Mouse (Mus musculus) adrenal gland (tissue): ENCODE results near the gene Hbs1l.
"Not testable (repeated sequence)": the region's sequence is repeated elsewhere in the genome, so short reads cannot be mapped to it uniquely, and the experiment has no call there.

Source experiments
- intact Hi-C: fragments of 180-260 bp; cut with DNase I; formaldehyde crosslinking; loops from one replicate; pipeline ENCODE4 v1.15.1; 2025

Hbs1l gene

DNA sequence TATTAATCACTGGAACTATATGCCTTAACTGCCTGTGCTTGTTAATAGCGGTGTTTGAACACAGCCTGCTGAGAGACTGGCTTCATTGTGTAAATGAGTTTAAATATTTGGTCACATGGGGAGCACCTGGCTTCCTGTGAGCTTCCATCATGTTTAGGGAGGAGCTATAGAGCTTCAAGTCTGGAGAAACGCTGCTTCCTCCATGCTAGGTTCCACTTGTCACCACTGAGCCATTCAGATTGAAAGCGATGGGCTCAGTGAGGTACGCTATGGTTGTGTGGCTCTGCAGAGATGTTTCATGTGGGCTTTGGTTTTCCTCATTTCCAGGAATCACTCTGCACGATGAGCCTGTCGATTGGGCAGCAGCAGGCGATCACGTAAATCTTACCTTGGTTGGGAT is 62.2 kb downstream of the Hbs1l start:
- intact Hi-C loops: no loop called here

DNA sequence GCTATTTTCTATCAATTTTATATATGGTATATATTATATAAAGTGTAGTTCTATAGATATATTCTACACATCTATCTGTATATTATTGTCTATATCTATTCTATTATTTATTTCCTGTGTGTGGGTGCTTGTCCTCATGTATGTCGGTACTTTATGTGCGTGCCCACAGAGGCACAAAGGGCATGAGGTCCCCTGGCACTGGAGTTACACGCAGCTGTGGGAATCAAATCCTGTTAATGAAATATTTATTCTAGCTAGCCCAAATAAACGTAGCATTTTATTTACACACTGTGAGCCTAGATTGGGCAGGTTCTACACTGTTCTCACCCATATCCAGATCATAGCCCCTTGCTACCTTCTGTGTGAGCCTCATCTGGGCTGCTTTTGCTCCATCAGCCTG is 63.3 kb downstream of the Hbs1l start:
- intact Hi-C loops: no loop called here

DNA sequence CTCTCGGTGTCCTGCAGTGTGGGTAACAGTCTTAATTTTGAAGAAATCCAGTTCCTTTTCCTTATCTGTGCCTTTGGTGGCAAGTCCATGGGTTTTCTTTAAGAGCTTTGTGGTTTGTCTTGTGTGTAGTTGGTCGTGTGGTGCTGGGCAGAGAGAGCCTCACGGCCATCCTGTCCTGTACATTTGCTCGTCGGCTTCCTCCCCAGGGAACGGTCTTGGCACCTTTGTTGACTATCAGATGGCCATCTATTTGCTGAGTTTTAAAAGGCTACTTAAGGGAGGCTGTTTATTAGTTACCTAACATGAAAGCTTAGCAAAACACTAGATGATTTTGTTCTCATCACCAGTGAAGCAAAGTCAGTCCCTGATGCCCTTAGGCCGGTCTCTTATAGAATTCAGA is 66.1 kb downstream of the Hbs1l start:
- intact Hi-C loops: no loop called here

GRCm38 (mm10) chr10:21363297-21363696 is 67.5 kb downstream of the Hbs1l start:
- intact Hi-C loops: no loop called here

- intact Hi-C loops: no loop called here
Observed at GRCm38 (mm10) chr10:21364946-21365345, 69.2 kb downstream of the Hbs1l start.

DNA sequence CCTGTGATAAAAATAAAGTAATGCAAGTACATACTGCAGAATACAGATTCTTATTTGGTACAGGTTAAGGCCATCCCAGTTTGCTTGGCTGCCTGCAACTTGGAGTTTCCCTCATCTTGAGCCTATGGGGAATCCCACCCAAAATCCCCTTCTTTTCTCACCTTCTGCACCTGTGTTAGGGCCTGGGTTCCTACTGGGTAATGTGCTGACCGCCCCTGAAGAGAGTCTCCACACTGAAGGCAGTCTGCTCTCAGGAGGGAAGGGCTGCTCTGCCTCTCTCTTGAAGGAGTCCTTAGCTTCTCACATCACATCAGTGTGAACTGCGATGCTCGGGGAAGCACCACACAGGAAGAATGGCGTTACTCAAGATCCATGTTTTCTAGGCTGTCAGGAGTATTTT is 70.1 kb downstream of the Hbs1l start:
- intact Hi-C loops: no loop called here

- intact Hi-C loops: no loop called here
Observed at GRCm38 (mm10) chr10:21366471-21366870, 70.7 kb downstream of the Hbs1l start.

GRCm38 (mm10) chr10:21367481-21367880 is 71.7 kb downstream of the Hbs1l start:
- intact Hi-C loops: no loop called here

DNA sequence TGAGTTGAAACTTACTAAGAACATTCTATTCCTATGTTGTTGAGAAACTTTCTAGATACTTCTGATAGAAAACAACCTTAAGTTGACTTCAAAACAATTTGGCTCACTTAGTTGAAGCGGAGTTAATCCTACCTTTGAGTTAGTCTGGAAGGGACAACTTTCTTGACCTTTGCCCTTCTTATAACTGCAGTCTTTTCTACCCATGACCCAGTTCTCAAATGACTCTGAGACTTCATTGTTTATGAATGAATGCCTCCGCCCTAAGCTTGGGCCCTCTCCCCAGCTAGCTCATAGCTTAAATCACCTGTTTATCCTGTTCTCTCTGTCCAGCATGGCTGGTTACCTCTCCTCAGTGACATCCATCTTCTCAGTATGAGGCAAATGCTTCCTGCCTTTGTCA is 73.8 kb downstream of the Hbs1l start:
- intact Hi-C loops: no loop called here

GRCm38 (mm10) chr10:21372271-21372670 is 76.5 kb downstream of the Hbs1l start:
- intact Hi-C loops: no loop called here

GRCm38 (mm10) chr10:21376682-21377473 is 81.1 kb downstream of the Hbs1l start, which contains the start of gene Aldh8a1:
Aldh8a1 (plus strand) TSS chr10:21377291.
- intact Hi-C loops: no loop called here

DNA sequence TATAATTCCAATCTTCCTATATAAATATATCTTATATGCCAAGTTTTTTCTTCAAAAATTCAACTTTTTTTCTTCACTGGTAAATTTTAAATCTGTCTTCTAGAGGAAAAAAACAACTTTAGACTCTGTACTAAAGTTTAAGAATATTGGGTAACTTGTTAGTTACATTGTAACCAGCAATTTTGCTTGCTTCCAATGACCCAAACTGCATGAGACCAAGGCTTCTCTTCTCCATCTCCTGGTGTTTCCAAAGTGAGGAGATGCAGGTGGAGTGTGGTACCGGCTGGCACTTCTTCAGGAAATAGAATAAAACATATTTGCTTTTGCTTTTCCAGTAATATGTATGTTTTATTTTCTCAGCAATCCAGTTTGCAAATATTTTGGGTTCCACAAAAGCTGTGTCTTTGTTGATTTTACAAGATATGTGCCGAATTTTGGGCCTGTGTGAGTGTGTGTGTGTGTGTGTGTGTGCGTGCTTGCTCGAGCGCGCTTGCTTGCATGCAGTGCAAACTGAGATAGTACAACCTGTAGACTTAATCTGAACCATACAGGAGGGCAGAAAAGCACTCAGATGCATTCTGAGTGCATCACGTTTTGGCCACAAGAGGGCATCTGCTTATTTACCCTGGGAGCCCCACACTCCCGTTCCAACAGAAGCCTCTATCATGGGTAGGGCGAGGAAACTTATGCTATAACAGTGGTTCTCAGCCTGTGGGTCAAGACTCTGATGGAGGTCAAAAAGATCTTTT is 82.6 kb downstream of the Hbs1l start:
- intact Hi-C loops: no loop called here

DNA sequence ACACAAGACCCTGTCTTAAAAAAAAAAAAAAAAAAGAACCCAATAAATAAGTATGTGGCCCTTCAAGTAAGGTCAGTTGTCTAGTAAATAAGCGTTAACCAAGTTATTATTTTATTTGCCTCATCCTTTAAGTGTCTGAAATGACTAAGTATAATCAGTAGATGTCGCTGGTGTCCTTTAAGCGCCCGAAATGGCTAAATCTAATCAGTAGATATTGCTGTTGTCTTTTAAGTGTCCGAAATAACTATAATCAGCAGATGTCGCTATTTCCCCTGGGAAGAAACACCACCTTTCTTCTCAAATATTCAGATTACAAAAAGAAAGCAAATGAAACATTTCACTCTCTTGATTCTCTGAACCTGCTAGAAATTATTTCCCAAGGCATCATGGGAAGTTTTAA is 87.1 kb downstream of the Hbs1l start:
- intact Hi-C loops: loop anchor here (1.0 to 10.0 kb wide), 3 partner anchors 82 to 627 kb away; no protein-coding TSS in a partner anchor

DNA sequence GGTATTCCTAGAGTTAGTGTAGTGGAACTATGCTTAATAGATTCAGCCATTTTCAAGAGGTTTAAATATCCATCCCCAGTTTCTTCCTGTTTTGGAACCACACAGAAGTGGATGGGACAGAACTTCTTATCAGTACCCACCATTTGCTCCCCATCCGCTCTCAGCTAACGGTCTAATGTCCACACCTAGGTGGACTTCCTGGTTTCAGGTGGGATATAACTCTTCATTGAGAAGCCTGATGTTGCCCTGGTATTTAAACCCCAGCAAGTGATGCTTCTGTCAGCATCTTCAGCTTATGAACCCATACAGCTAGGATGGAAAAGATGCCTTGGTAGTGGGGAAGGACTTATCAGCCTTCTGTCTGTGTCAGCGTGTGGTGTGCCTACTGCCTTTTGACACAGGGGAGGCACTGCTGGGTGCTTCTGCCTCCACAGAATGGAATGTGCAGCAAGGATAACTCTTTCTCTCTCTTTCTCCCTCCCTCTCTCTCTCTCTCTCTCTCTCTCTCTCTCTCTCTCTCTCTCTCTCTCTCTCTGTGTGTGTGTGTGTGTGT is 89.4 kb downstream of the Hbs1l start:
- intact Hi-C loops: loop anchor here (10.0 kb wide), 1 partner anchor 220 kb away; no protein-coding TSS in a partner anchor

GRCm38 (mm10) chr10:21389075-21389474 is 93.3 kb downstream of the Hbs1l start:
- intact Hi-C loops: loop anchor here (10.0 kb wide), 1 partner anchor 216 kb away; no protein-coding TSS in a partner anchor

DNA sequence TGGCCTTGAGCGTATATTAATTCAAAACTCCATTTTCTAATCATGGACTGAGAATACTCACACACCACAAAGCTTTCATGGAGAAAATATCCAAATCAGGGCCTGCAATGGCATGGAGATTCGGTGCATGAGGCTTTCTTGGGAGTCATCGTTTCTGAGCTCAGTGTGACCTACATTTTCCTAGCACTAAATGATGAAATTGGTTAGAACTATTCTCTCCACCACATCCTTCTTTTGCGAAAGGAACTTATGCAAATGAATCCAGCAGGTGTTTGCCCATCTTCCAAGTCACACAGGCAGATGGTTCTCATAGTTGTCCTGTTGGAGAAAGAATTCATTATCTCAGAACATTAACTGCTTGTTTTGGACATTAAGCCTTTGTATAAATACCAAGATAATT is 94.7 kb downstream of the Hbs1l start:
- intact Hi-C loops: no loop called here

GRCm38 (mm10) chr10:21391286-21391685 is 95.5 kb downstream of the Hbs1l start:
- intact Hi-C loops: no loop called here

GRCm38 (mm10) chr10:21393390-21393789 is 97.6 kb downstream of the Hbs1l start:
- intact Hi-C loops: no loop called here

GRCm38 (mm10) chr10:21395426-21396139 is 99.8 kb downstream of the Hbs1l start:
- intact Hi-C loops: no loop called here

DNA sequence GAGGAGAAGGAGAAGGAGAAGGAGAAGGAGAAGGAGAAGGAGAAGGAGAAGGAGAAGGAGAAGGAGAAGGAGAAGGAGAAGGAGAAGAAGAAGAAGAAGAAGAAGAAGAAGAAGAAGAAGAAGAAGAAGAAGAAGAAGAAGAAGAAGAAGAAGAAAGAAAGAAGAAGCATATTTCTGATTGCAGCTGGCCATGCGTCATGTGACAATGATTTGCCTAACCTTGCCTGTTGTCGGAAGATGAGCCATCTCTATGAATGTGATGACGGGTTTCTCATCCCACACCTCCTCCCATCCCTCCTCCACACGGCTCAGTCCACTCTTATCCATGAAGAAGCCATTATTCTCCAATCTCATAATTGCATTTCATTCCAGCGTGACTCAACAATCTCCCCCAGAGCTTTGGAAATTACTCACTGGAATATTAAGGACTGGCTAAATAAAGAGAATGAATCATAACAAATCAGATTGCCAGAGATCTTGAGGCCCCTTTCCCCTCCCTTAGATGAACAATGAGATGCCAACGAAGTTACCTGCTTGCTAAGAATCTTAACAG is 103.2 kb downstream of the Hbs1l start:
- intact Hi-C loops: not testable (repeated sequence)

- intact Hi-C loops: no loop called here
Observed at GRCm38 (mm10) chr10:21399622-21400021, 103.8 kb downstream of the Hbs1l start.
